ENCODE assay signal across 8 mouse cellular contexts in genomic region chr7:30099297-30099696, GRCm38 (mm10). TPM values are rescaled to one million over a fixed set of nuclear protein-coding genes. Genes with fewer than 3 reads are reported as not detected.
DNase-seq lines count a peak whose midpoint lies in the region.

No protein-coding gene starts in this region.

- peak; percentile 21 to 27 for DNase-seq in heart, adult 9 months (ENCODE audit: low spot score in 2 of 2)
- no peak for DNase-seq in heart, adult 8-10 months (ENCODE audit: low spot score)
- DNase-seq in MEL-GATA-1-ER (ENCODE audit: extremely low read depth, low read depth), result peak; percentile 70
- peak; percentile 95 for DNase-seq in induced T-regulatory cell, adult 2 months (ENCODE audit: low read depth)
- DNase-seq in right cerebral cortex, postnatal 14 days, result peak; percentile 86
- DNase-seq in urinary bladder, postnatal 4 days (ENCODE audit: low spot score in 2 of 2), result no peak
- no peak for DNase-seq in Muller cell, postnatal 12 days (ENCODE audit: inconsistent ontology term)
- no peak for DNase-seq in embryo, embryonic 9.5 days (ENCODE audit: extremely low spot score)

RNA-seq across cellular contexts. Expression of gene Zfp260, which starts 4.7 kb away (rescaled TPM):
- 10 to 100 TPM; 25.3 to 34.5 (median 31.3) TPM for total RNA-seq in heart, adult 8-10 months (2022)

RNA-seq across cellular contexts. Expression of gene Zfp566, which starts 9.0 kb away (rescaled TPM):
- 1 to 10 TPM in 3 of 4 experiments, under 1 TPM in 1; 0.82 to 1.8 (median 1.6) TPM for total RNA-seq in heart, adult 8-10 months (2022)

RNA-seq across cellular contexts. Expression of gene Gm26920, which starts 9.1 kb away (rescaled TPM):
- total RNA-seq in heart, adult 8-10 months (2022), result under 1 TPM in 1 of 4 experiments, not detected in 3; 0.28 TPM

RNA-seq across cellular contexts. Expression of gene Zfp382, which starts 22.4 kb away (rescaled TPM):
- 1 to 10 TPM; 1.5 to 4.3 (median 2.1) TPM for total RNA-seq in heart, adult 8-10 months (2022)

RNA-seq across cellular contexts. Expression of gene Zfp82, which starts 26.6 kb away (rescaled TPM):
- total RNA-seq in heart, adult 8-10 months (2022), result 1 to 10 TPM; 2.1 to 3.0 (median 2.6) TPM

Comparison
In these comparisons a context has a peak if more than half of its experiments do, and no peak if none do; other contexts are left out.
1. DNase-seq: peak in heart, adult 9 months (2 of 2), MEL-GATA-1-ER (single experiment), induced T-regulatory cell, adult 2 months (single experiment) and right cerebral cortex, postnatal 14 days (single experiment); none in heart, adult 8-10 months (single experiment), urinary bladder, postnatal 4 days (0 of 2), Muller cell, postnatal 12 days (single experiment) and embryo, embryonic 9.5 days (single experiment).